Mouse (Mus musculus) left cerebral cortex, adult 8-10 months (tissue): Measurements from ENCODE around the gene Dnajc13. TPM values are rescaled to one million over a fixed set of nuclear protein-coding genes. Genes with fewer than 3 reads are reported as not detected.
A peak's percentile ranks its signal among the peaks of the same experiment; 100 is the strongest.

ENCODE experiments used
- DNase-seq, 2 experiments: peaks; one replicate each; pipeline ENCODE4 v3.0.0; 2022; ENCODE audit warnings: low spot score in 2 of 2
- total RNA-seq, 4 experiments: library from RNA; stranded (reverse); gene quantifications; 2 replicates each; pipeline ENCODE4 v1.2.4; 2022

The Dnajc13 gene
- total RNA-seq, 4 experiments from 2014 or later = 60.9 to 76.9 (median 70.3) TPM

DNA sequence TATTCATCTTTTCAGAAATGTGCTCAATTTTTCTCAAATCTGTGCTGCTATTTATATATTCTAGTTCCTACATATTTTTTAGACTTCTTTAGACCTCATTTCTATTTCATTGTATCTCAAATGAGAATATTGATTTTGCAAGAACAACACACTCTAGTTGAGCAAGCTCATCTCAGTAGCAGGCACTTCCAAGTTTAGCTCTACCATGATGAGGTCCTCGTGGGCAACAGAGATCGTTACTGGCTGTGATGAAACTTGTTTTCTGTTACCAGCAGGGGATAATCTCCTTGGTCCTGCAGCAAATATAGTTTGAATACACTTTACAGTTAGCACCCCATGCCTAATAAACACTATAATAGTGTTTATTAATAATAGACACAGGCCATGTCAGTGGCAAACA lies 6.6 kb downstream of the Dnajc13 start:
- DNase-seq = no peak

DNA sequence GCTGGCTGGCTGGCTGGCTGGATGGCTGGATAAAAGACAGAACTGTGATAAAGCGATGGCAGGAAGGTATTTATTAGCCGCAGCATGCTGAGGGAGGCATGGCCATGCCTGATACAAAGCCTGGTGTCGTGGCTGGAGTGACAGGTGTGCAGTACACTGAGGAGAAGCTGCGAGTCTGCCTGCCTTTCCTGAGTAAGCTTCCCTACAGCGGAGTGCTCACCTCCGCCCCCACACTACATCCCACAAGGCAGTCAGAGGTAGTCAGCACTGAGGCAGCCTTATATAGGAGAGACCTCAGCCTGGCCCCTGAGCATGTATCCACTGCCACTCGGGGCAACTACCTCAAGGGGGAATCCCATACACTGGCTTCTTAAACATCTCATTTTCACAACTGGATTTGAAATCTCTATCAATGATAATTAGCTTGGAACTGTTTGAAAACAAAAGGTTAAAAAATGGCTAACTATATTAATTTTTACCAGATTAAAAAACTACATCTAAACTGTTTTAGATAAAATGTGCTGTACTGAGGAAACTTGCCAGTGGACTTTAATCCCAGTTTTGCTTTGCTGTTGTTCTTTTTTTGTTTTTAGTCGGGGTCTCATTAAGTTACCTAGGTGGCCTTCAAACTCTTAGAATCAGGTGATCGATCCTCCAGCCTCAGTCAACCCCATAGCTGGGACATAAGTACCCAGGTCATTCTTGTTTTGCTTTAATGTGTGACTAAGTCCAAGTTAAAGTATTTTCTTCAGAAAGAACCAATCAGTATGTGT lies 8.1 kb downstream of the Dnajc13 start:
- DNase-seq = no peak

DNA sequence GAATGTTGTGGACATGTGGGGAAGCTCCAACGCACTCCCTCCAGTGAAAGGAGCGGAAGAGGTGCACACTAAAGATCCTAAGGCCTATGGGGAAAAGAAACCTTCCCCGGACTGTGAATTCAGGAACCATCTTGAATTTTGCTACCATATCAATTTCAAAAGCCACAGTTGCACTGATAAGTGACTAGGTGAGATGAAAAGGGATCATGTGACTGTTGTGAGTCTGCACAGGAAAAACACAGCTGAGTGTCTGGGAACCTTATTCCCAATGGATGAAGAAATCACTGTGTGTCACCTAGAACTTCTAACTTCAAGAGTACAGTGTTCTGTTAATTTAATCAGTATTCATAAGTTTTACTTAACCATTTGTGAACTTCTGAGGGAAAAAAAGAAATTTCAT lies 10.1 kb downstream of the Dnajc13 start:
- DNase-seq = no peak

DNA sequence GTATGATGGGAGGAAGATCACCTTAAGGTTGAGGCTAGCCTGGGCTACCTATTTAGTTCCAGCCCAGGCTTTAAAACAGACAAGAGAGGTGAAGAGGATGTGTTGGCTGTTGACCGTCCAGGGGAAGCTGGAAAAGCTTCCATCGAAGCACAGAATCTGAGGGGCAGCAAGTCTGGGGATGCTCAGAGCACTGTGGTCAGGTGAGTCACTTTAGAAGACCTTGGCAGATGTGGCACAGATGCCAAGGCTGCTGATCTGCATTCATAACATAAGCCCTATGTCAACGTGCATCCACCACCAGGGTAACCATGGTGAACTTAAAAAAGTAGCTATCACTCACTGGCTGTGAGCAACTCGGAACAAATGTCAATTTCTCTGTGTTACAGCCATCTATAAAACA lies 11.0 kb downstream of the Dnajc13 start:
- DNase-seq = no peak

- DNase-seq = no peak
Observed at GRCm38 (mm10) chr9:104251111-104251510, 11.6 kb downstream of the Dnajc13 start.

DNA sequence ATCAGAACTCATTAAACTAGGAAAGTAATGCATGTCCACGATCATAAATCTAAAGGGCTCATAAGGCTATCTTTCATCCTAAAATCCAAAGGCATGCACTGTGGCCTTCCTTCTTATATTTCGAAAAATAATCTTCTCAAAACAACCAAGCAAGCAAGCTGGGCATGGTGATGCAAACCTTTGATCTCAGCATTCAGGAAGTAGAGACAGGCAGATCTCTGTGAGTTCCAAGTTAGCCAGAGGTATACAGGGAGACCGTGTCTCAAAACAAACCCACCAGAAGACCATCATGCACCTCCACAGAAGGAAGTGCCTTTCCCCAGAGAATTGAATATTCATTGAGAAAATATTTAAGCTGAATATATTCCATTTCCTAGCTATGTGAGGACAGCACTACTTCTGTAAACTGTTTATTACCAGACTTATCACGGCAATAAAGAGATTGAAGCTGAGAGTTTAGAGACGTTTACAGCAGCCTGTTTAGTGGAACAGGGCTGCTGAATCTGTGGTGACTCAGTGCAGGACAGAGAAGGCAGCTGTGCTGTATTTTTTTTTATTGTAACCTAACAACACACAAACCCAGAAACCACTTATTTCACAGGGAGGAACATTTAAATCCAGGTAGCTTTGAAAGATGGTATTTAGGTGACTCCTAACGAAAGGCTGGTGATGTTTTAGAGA lies 15.3 kb downstream of the Dnajc13 start:
- DNase-seq = no peak

DNA sequence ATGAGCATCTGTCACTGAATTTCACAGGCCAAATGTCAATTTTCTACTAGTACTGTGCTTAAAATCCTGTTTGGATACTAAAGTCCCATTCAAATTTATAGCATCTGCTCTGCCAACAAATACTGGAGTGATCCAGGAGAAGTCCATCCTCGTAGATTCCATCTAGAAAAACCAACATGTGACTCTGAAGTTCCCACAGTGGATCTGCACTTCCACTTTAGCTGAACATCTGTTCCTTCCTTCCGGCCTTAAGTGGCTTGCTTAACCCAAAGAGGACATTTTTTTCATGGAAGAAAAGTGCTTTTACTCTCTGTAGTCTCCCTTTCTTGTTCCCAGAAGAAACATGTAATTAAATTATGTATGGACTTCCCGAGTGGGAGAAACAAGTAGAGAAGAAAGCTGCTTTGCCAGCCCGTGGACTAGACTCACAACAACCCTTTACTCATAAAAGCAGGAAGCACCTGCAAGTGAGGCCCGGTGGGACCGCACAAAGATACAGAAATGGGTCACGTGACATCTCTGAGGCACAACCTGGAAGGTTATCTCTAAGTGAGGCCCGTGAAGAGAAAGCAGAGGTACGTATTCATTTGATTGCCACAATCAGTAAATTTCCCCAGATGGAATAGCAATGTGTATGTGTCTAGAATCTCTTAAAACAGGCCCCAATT lies 18.8 kb downstream of the Dnajc13 start:
- no peak for DNase-seq

- no peak for DNase-seq
Observed at GRCm38 (mm10) chr9:104240146-104240545, 22.6 kb downstream of the Dnajc13 start.

DNA sequence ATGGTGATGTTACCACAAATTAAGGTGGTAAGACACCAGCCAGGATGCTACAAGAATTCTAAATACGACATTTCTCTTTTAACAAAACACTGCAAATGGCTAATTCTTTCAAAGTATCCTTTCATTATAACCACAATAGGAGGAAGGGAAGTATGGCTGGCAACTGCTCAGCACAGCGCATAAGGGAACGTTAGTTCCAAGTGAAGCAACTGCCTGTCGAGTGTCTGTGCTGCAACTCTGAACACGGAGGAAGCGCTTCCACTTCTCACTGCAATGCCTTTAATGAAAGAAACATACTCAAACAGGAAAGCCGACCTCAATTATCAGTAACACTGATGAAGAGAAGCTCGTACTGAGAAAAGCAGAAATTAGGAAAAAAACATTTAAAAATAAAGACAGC lies 23.7 kb downstream of the Dnajc13 start:
- DNase-seq = no peak

DNA sequence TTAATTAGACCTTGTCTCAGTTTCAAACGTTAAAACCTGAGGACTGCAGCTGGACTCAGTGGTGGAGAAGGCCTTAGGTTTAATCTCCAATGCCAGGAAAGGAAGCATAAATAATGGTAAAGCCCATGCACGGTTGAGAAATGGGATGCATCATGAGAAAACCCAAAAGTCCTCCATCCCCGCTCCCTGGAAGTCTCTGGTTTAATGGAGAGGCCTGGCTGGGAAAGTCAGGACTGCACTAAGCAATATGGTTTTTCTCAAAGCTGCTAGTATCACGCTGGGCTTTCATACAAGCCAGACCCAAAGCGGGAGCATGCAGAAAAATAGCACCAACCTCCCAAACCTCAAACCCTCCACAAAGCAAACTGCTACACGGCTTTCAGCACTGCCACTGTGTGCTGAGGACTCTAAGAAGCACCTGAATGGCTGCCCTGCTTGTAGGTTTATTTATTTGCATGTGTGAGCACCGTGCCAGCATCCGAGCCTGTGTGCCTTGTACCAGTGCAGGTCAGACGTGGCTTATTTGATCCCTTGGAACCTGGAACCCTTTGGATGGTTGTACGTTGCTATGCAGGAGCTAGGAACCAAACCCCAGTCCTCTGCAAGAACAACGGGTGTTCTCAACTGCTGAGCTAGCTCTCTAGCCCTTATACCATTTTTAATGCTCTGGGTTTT lies 26.3 kb downstream of the Dnajc13 start:
- DNase-seq = no peak

DNA sequence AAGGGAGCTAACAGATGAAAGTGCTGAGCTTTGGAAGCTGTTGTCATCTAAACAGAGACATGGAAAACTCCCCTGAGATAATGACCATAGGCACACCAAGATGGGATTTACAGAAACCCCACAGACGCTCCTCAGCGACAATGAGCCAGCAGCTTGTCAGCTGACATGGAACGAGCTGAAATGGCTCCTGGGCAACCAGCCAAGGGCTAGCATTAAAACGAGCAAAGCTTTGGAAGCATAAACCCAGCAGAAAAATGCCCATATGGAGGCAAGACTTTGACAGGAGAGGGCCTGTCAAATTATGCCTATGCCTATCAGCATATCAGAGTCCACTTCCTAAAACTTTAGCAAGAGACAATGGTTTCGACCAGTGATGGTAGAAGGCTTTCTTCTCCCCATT lies 27.0 kb downstream of the Dnajc13 start:
- no peak for DNase-seq

GRCm38 (mm10) chr9:104233815-104234214 lies 28.9 kb downstream of the Dnajc13 start:
- no peak for DNase-seq

DNA sequence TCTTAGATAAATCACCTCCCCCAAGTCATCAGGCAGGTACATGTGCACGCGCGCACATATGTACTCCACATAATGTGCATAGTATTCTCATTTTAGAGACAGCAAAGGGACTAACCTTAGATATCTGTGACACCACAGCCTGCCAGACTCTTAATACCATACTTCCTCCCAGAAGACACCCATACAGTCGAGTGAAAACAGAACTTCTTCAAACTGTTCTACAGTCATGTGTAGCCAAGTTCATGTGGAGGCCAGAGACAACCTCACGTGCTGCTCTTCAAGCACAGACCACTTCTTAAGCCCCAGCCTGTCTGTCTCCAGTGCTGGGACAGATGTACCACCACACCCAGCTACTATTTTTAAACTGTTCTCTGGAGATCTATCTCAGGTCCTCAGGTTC lies 29.7 kb downstream of the Dnajc13 start:
- no peak for DNase-seq

DNA sequence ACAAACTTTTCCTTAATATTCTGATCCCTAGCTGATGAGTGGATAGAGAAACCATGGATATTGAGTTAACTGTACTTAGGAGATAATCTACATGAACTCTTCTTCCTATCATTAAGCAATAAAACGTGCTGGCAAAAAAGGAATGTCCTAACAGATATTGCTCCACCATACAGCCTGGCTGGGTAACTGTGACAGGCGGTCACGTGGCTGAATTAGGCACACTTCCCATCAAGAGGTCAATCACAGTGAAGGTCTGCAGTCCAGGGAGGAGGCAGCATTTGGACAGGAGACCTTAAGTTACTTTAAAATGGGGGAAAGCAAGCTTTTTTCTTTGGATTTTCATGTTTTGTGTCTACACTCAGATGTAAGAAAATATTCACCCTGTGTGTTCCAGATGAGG lies 30.7 kb downstream of the Dnajc13 start:
- no peak for DNase-seq

DNA sequence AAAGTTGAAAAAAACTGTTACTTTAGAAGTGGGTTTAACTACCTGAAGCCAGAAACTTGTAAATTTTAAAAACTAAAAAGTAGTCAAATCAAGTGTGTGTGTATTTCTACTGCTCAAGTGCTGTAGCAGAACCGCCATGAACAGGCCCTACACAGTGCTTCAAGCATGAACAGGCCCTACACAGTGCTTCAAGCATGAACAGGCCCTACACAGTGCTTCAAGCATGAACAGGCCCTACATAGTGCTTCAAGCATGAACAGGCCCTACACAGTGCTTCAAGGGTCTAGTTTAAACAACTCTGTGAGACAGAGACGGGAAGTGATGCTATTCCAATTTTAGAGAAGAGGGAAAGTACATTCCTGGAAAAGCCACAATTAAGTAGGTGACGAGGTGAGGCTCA lies 51.3 kb downstream of the Dnajc13 start:
- DNase-seq = no peak

- DNase-seq = peak in 1 of 2 experiments; percentile 18
Observed at GRCm38 (mm10) chr9:104203851-104204250, 58.9 kb downstream of the Dnajc13 start.

DNA sequence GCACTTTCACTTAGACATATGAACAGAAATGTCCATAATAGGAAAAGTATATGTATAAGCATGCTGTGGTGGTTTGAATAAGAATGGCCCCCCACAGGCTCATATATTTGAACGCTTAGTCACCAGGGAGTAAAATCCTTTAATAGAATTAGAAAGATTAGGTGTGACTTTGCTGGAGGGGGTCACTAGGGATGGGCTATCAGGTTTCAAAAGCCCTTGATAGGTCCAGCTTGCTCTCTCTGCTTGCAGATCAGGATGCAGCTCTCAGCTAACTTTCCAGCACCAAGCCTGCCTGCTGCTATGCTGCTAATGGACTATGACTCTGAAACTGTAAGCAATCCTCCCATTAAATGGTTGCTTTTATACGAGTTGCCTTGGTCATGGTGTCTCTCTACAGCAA lies 68.2 kb downstream of the Dnajc13 start:
- DNase-seq = no peak

DNA sequence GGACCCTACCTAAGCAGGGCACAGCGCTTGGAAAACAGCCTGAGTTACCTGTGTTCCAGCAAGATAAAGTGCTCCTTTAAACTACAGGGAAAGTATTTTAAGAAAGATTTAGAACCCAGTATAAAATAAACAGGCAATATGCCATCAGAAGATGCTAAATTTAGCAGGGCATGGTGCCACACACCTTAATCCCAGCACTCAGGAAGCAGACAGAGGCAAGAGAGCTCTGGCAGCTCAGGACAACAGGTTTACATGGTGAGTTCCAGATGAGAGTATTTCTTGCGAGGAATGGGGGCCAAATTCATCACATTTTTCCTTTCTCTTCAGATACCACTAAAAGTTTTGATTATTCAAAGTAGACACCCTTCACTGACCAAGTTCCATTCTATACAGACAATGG lies 68.8 kb downstream of the Dnajc13 start:
- no peak for DNase-seq

DNA sequence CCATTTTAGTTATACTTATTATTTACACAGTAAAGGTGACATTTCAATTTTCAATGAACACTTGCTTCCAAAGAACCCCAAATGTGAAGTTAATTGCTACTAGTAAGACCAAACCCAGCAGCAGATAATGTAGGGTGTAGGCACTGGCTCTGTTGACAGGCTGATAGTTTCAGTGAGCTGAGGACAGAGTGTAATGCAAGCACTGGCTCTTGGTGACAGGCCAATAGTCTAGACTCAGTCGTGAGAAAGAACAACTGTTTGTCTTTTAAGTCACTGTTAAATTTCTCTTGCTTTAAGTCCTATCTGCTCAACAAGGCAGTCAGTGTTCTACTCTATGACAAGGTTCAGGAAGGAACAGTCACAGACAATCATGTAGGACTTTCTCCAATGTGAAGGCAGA lies 69.4 kb downstream of the Dnajc13 start:
- no peak for DNase-seq

DNA sequence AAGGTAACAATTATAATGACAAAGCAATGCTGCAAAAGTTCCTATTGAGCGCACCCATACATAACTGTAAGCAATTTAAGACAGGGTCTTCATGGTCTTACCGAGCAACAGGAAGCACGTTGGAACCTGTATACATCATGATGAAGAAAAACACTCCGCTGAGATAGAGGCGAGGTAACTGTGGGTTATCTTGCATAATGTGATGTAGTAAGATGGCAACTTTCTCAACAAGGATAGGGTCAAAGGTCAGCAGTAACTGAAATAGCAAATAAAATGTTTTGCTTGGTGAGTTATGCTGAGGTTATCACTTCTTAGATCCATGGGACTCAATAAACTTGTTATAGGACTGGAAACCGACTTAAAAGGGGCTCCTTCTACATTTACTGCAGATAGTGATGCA lies 70.2 kb downstream of the Dnajc13 start:
- DNase-seq = no peak

GRCm38 (mm10) chr9:104189657-104190056 lies 73.1 kb downstream of the Dnajc13 start:
- DNase-seq = no peak

DNA sequence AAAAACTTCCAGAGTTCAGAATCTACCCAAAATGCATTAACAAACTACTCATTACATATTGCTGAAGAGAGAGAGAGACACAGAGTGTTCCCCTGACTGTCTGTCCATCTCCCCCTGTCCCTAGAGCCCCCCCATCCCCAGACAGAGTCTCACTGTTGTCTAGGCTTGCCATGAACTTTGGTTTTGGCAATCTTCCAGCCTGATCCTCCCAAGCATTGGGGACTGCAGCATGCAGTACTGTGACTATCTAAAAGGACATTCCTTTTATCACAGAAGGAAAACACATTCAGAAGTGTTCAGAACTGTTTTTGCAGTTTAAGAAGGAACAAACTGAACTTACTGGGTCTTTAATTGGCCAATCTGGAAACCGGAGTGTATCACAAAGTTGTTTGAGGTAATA lies 74.0 kb downstream of the Dnajc13 start:
- DNase-seq = no peak
